Mouse (Mus musculus) myocyte (in vitro differentiated cells): ENCODE data around the gene Adamtsl5. TPM values are rescaled to one million over a fixed set of nuclear protein-coding genes. Genes with fewer than 3 reads are reported as not detected.

Source experiments
- H3K27me3 ChIP-seq: one replicate; pipeline ENCODE4 v1.6.1; 2011; ENCODE audit not compliant: control insufficient read depth, insufficient read depth, insufficient read length
- H3K36me3 ChIP-seq: one replicate; pipeline ENCODE4 v1.6.1; 2011; ENCODE audit not compliant: control insufficient read depth, insufficient read depth
- H3K4me2 ChIP-seq: one replicate; pipeline ENCODE4 v1.6.1; 2011; ENCODE audit warnings: low read depth, control low read depth
- H3K4me3 ChIP-seq: one replicate; pipeline ENCODE4 v1.5.1; 2011; ENCODE audit warnings: mild to moderate bottlenecking, control low read depth, moderate library complexity
- H3K79me2 ChIP-seq: one replicate; pipeline ENCODE4 v1.6.1; 2011; ENCODE audit not compliant: control insufficient read depth, insufficient read depth
- H3ac ChIP-seq: one replicate; pipeline ENCODE4 v1.6.1; 2011; ENCODE audit not compliant: control insufficient read depth, insufficient read length
- CEBPB ChIP-seq: IDR thresholded peaks from 2 replicates; pipeline ENCODE4 v1.6.1; 2011; ENCODE audit warnings: mild to moderate bottlenecking, moderate library complexity; ENCODE audit not compliant: poor library complexity, insufficient read depth, severe bottlenecking
- E2F4 ChIP-seq: IDR thresholded peaks from one replicate; pipeline ENCODE4 v1.6.1; 2011; ENCODE audit warnings: mild to moderate bottlenecking, control low read depth, moderate library complexity; ENCODE audit not compliant: insufficient read depth
- MAX ChIP-seq: IDR thresholded peaks from one replicate; pipeline ENCODE4 v1.6.1; 2011; ENCODE audit warnings: low read depth, mild to moderate bottlenecking, control low read depth
- MYOD1 ChIP-seq, 3 experiments: IDR thresholded peaks; one replicate each; pipeline ENCODE4 v1.6.1; 2011; ENCODE audit warnings: control low read depth in 2 of 3, low read depth in 2 of 3, mild to moderate bottlenecking in 2 of 3, moderate library complexity in 1 of 3; ENCODE audit not compliant: insufficient read length in 2 of 3, control insufficient read depth in 1 of 3
- MYOG ChIP-seq, 3 experiments: IDR thresholded peaks; one replicate each; pipeline ENCODE4 v1.6.1; 2011; ENCODE audit warnings: control low read depth in 2 of 3, low read depth in 2 of 3, mild to moderate bottlenecking in 2 of 3; ENCODE audit not compliant: insufficient read length in 2 of 3, control insufficient read depth in 1 of 3, insufficient read depth in 1 of 3
- POLR2A ChIP-seq: IDR thresholded peaks from one replicate; pipeline ENCODE4 v1.6.1; 2011; ENCODE audit warnings: low read depth, mild to moderate bottlenecking, control low read depth, moderate library complexity; ENCODE audit not compliant: insufficient read length
- POLR2AphosphoS2 ChIP-seq: IDR thresholded peaks from one replicate; pipeline ENCODE4 v1.6.1; 2011; ENCODE audit warnings: low read depth, control low read depth; ENCODE audit not compliant: insufficient read length
- REST ChIP-seq: IDR thresholded peaks from one replicate; pipeline ENCODE4 v1.6.1; 2011; ENCODE audit warnings: mild to moderate bottlenecking, control low read depth, moderate library complexity; ENCODE audit not compliant: insufficient read depth, insufficient read length
- SRF ChIP-seq: IDR thresholded peaks from one replicate; pipeline ENCODE4 v1.6.1; 2011; ENCODE audit warnings: low read depth; ENCODE audit not compliant: control insufficient read depth, insufficient read length
- TCF12 ChIP-seq: IDR thresholded peaks from one replicate; pipeline ENCODE4 v1.6.1; 2011; ENCODE audit warnings: mild to moderate bottlenecking, control low read depth; ENCODE audit not compliant: poor library complexity, insufficient read depth, severe bottlenecking
- TCF3 ChIP-seq: IDR thresholded peaks from one replicate; pipeline ENCODE4 v1.6.1; 2011; ENCODE audit warnings: low read depth, control low read depth; ENCODE audit not compliant: insufficient read length
- USF1 ChIP-seq: IDR thresholded peaks from one replicate; pipeline ENCODE4 v1.6.1; 2011; ENCODE audit warnings: low read depth, mild to moderate bottlenecking, control low read depth, moderate library complexity
- polyA plus RNA-seq: library from polyadenylated mRNA; unstranded; fragments of >200 nt; fragmentation: generic; extraction: Trizol; gene quantifications from one replicate; pipeline ENCODE4 v1.2.1, GENCODE M21; 2012; ENCODE audit warnings: missing spikeins

Adamtsl5 gene
- polyA plus RNA-seq, 1 experiment, result 57.8 TPM

GRCm38 (mm10) chr10:80345122-80345521 lies 3.1 kb downstream of the Adamtsl5 start:
- H3K27me3 ChIP-seq, result no peaks in the 10 kb centered on the region
- no peak overlapping the region for H3ac ChIP-seq
- TF ChIP-seq TCF12 (no peak), MAX (no peak), MYOG (IDR thresholded peaks at IDR 0.05; ENCODE audit: control insufficient read depth in 1 of 3, insufficient read depth in 1 of 3, insufficient read length in 2 of 3, low read depth in 2 of 3) (peak in 1 of 3 experiments; percentile 82), MYOD1 (IDR thresholded peaks at IDR 0.05; ENCODE audit: control insufficient read depth in 1 of 3, insufficient read length in 2 of 3, low read depth in 2 of 3) (peak in 2 of 3 experiments; percentile 18 to 76), POLR2A (peak; percentile 0)
- H3K79me2 ChIP-seq, result no peaks in the 10 kb centered on the region
- H3K36me3 ChIP-seq, result no peaks in the 10 kb centered on the region
- peak overlapping the region; percentile 20 for H3K4me3 ChIP-seq
- H3K4me2 ChIP-seq, result peak overlapping the region; percentile 59

GRCm38 (mm10) chr10:80344131-80344661 lies 4.0 kb downstream of the Adamtsl5 start:
- H3ac ChIP-seq, result no peak overlapping the region
- H3K4me3 ChIP-seq, result peak overlapping the region; percentile 20
- no peaks in the 10 kb centered on the region for H3K27me3 ChIP-seq
- TF ChIP-seq MYOD1 (IDR thresholded peaks at IDR 0.05; ENCODE audit: control insufficient read depth in 1 of 3, insufficient read length in 2 of 3, low read depth in 2 of 3) (peak in 1 of 3 experiments; percentile 9), MAX (no peak), SRF (no peak), REST (no peak), CEBPB (no peak), USF1 (no peak), POLR2AphosphoS2 (peak; percentile 40), TCF12 (no peak), MYOG (IDR thresholded peaks at IDR 0.05; ENCODE audit: control insufficient read depth in 1 of 3, insufficient read depth in 1 of 3, insufficient read length in 2 of 3, low read depth in 2 of 3) (peak in 1 of 3 experiments; percentile 44), E2F4 (no peak), TCF3 (no peak), POLR2A (no peak)
- peak overlapping the region; percentile 59 for H3K4me2 ChIP-seq
- H3K36me3 ChIP-seq, result no peaks in the 10 kb centered on the region
- H3K79me2 ChIP-seq, result no peaks in the 10 kb centered on the region

GRCm38 (mm10) chr10:80343425-80343895 lies 4.8 kb downstream of the Adamtsl5 start:
- peak overlapping the region; percentile 20 for H3K4me3 ChIP-seq

GRCm38 (mm10) chr10:80342749-80343424 lies 5.3 kb downstream of the Adamtsl5 start:
- no peak overlapping the region for H3K4me3 ChIP-seq

More at GRCm38 (mm10) chr10:80343425-80343895, 4.8 kb downstream of the Adamtsl5 start:
- Histone ChIP-seq H3ac (no peak overlapping the region), H3K27me3 (no peaks in the 10 kb centered on the region), H3K4me2 (peak overlapping the region; percentile 59), H3K79me2 (no peaks in the 10 kb centered on the region), H3K36me3 (no peaks in the 10 kb centered on the region)
- TF ChIP-seq USF1 (no peak), TCF12 (no peak), SRF (no peak), E2F4 (no peak), POLR2AphosphoS2 (peak; percentile 15), CEBPB (no peak), POLR2A (no peak)

More at GRCm38 (mm10) chr10:80342749-80343424, 5.3 kb downstream of the Adamtsl5 start:
- Histone ChIP-seq H3ac (no peak overlapping the region), H3K79me2 (no peaks in the 10 kb centered on the region), H3K36me3 (no peaks in the 10 kb centered on the region), H3K27me3 (no peaks in the 10 kb centered on the region), H3K4me2 (peak overlapping the region; percentile 59)
- TF ChIP-seq TCF3 (no peak), REST (no peak), E2F4 (no peak), USF1 (no peak), CEBPB (no peak), POLR2A (peak; percentile 10), MYOD1 (IDR thresholded peaks at IDR 0.05; ENCODE audit: control insufficient read depth in 1 of 3, insufficient read length in 2 of 3, low read depth in 2 of 3) (peak in 1 of 3 experiments; percentile 5), MYOG (IDR thresholded peaks at IDR 0.05; ENCODE audit: control insufficient read depth in 1 of 3, insufficient read depth in 1 of 3, insufficient read length in 2 of 3, low read depth in 2 of 3) (no peak), SRF (no peak), POLR2AphosphoS2 (peak; percentile 12)
